Mouse (Mus musculus): ENCODE measurements around the gene P2rx7.

- TF ChIP-seq CTCF (IDR thresholded peaks at IDR 0.05; ENCODE audit: low read depth) (no peak), EP300 (IDR thresholded peaks at IDR 0.05; ENCODE audit: low read depth) (no peak)
These were observed 5.4 kb upstream of the P2rx7 start for GRCm38 (mm10) chr5:122638296-122638695.
